Mouse (Mus musculus) midbrain, embryonic 15.5 days (tissue): ENCODE measurements around the gene C1qtnf3. TPM values are rescaled to one million over a fixed set of nuclear protein-coding genes. Genes with fewer than 3 reads are reported as not detected.

Source experiments
- ATAC-seq: fragments of 200-750 bp; cut with Nextera tagmentation; replicated peaks from 2 replicates; pipeline ENCODE4 v1.8.0; 2017; ENCODE audit warnings: moderate TSS enrichment
- H3K27ac ChIP-seq: fragments of 300-500 bp; sonication (generic); 2 replicates; pipeline ENCODE4 v1.5.1; 2015; ENCODE audit warnings: mild to moderate bottlenecking, inconsistent platforms
- H3K27me3 ChIP-seq: fragments of 300-500 bp; sonication (generic); replicated peaks from 2 replicates; pipeline ENCODE4 v1.6.1; 2015; ENCODE audit warnings: inconsistent platforms
- H3K36me3 ChIP-seq: fragments of 300-500 bp; sonication (generic); replicated peaks from 2 replicates; pipeline ENCODE4 v1.6.1; 2015; ENCODE audit warnings: inconsistent platforms
- H3K4me1 ChIP-seq: fragments of 300-500 bp; sonication (generic); 2 replicates; pipeline ENCODE4 v1.6.1; 2015; ENCODE audit warnings: inconsistent platforms
- H3K4me2 ChIP-seq: fragments of 300-500 bp; sonication (generic); 2 replicates; pipeline ENCODE4 v1.6.1; 2015; ENCODE audit warnings: inconsistent platforms, mild to moderate bottlenecking, moderate library complexity
- H3K4me3 ChIP-seq: fragments of 300-500 bp; sonication (generic); 2 replicates; pipeline ENCODE4 v1.5.1; 2015; ENCODE audit warnings: mild to moderate bottlenecking, inconsistent platforms
- H3K9ac ChIP-seq: fragments of 300-500 bp; sonication (generic); 2 replicates; pipeline ENCODE4 v1.6.1; 2015; ENCODE audit warnings: mild to moderate bottlenecking, inconsistent platforms
- H3K9me3 ChIP-seq: fragments of 300-500 bp; sonication (generic); 2 replicates; pipeline ENCODE4 v1.6.1; 2016; ENCODE audit warnings: inconsistent platforms
- WGBS: fragments of 180-500 bp; shearing (Covaris S2); methylation state at CpG from one replicate; pipeline ENCODE4 v1.1.7; 2015; ENCODE audit warnings: mixed read lengths; 5-methylcytosine and 5-hydroxymethylcytosine counted together
- polyA plus RNA-seq: library from polyadenylated mRNA; unstranded; fragments of >200 nt; fragmentation: Nextera tagmentation; extraction: Ambion mirVana; gene quantifications from 2 replicates; pipeline ENCODE4 v1.2.1, GENCODE M21; 2015

The C1qtnf3 gene
- polyA plus RNA-seq, 1 experiment from 2014 or later: 0.93 TPM

GRCm38 (mm10) chr15:11004646-11005045 lies 52.5 kb downstream of the C1qtnf3 start:
- no peak overlapping the region for H3K27ac ChIP-seq
- H3K4me3 ChIP-seq: no peak overlapping the region
- no peaks in the 10 kb centered on the region for H3K27me3 ChIP-seq
- ATAC-seq: no peak
- H3K4me1 ChIP-seq: no peaks in the 10 kb centered on the region
- H3K36me3 ChIP-seq: no peaks in the 10 kb centered on the region
- no peaks in the 10 kb centered on the region for H3K9me3 ChIP-seq
- H3K9ac ChIP-seq: no peak overlapping the region
- no peak overlapping the region for H3K4me2 ChIP-seq
- 89% methylated on average over 6 of the region's 6 CpGs for WGBS

DNA sequence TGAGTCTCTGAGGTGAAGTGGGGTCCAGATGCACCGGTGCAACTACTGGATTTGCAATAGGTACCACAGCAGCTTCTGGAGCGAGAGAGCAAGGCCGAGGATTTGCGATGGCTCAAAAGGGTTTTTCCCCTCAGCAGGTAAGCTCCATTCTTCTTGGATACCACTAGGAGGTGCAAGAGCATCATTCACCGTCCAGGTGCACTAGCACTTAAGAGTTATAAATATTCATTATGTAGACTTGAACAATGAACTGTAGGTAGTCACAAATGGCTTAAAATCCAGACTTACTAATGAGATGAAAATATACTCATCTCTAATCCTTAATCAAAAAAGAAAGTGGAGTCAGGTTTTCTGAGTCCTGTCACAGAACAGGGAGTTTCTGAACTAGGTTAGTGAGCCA lies 56.6 kb downstream of the C1qtnf3 start:
- ATAC-seq: no peak
- Histone ChIP-seq H3K4me1 (no peaks in the 10 kb centered on the region), H3K27ac (no peak overlapping the region), H3K9ac (no peak overlapping the region), H3K27me3 (no peaks in the 10 kb centered on the region), H3K9me3 (no peaks in the 10 kb centered on the region), H3K36me3 (no peaks in the 10 kb centered on the region), H3K4me3 (no peak overlapping the region), H3K4me2 (no peak overlapping the region)
- 29% methylated on average over 5 of the region's 5 CpGs for WGBS

DNA sequence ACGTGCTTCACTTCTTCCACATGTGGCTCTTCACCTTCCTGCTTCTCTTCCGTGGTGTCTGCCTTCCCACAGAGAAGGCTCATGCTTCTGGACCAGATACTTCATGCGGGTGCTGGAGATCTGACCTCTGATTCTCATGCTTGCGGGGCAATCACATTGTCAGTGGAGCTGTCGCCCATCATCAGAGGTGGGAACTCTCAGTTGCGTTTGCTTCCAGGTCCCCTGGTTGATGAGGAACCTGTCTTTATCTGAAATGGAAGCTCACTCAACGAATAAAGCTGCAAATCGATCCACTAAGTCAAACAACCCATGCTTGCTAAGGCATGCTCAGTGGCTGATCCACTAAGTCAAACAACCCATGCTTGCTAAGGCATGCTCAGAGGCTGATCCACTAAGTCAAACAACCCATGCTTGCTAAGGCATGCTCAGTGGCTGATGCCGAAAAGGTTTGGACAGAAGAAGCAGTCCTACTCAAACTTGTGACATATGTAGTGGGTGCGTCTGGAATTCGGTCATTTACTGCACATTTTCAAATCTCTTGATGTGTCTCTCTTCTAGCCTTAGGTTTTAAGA lies 58.9 kb downstream of the C1qtnf3 start:
- no peaks in the 10 kb centered on the region for H3K36me3 ChIP-seq
- no peak for ATAC-seq
- no peak overlapping the region for H3K27ac ChIP-seq
- H3K4me3 ChIP-seq: no peak overlapping the region
- 94% methylated on average over 11 of the region's 11 CpGs for WGBS
- H3K9me3 ChIP-seq: no peaks in the 10 kb centered on the region
- no peaks in the 10 kb centered on the region for H3K27me3 ChIP-seq
- H3K4me2 ChIP-seq: no peak overlapping the region
- no peak overlapping the region for H3K9ac ChIP-seq
- H3K4me1 ChIP-seq: no peaks in the 10 kb centered on the region

DNA sequence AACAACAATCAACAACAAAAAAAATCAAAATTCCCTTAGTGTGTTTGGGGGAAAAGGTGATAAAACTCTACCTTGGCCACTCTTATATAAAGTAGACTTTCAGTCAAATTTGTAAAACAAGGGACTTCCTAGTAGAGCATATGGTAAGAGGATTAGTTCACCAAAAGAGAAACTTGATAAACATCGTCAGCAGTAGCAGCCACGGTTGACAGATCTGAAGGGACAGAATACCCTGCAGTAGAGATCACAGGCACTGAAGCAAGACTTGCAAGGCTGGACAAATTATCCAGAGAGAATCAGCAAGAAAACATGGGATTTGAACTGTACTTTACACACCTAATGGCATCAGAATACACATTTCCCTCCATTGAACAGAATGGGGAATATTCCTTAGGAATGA lies 62.8 kb downstream of the C1qtnf3 start:
- Histone ChIP-seq H3K4me1 (no peaks in the 10 kb centered on the region), H3K4me2 (no peak overlapping the region), H3K27ac (no peak overlapping the region), H3K36me3 (no peaks in the 10 kb centered on the region), H3K27me3 (no peaks in the 10 kb centered on the region), H3K4me3 (no peak overlapping the region), H3K9me3 (no peaks in the 10 kb centered on the region), H3K9ac (no peak overlapping the region)
- no peak for ATAC-seq
- 26% methylated on average over 2 of the region's 2 CpGs for WGBS

DNA sequence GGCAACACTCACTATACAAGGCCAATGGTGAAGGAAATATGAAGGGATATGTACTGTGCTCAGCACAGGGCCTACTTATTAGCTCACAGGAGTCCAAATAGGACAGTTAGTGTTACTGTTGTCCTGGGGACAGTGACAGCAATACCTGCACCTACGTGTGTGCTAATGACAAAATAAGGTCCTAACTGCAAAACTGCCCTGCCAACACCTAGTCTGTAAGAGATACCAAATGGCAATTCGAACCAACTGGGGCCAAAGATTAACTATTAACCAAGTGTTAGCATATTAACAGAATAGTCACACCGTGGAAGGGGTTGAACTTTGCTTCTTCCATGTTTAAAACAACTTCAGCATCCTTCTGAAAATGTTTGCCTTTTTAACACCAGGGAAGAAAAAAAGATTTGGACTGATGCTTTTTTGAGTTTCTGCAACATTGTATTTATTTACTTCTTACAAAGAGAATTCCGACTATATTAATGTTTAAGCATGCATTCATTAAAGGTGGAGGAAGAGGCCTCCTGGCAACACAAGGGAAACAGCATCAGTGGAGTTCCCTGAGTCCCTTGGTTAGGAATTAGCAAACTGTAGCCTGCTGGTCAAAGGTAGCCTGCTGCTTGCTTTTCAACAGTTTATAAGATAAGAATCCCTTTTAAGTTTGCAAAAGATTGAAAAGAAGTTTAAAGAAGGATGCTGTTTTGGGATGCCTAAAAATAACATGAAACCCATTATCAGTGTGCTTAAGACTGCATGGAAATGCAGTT lies 74.8 kb downstream of the C1qtnf3 start:
- no peak overlapping the region for H3K4me3 ChIP-seq
- 77% methylated on average over 4 of the region's 4 CpGs for WGBS
- no peak for ATAC-seq

More for the DNA sequence above, 74.8 kb downstream of the C1qtnf3 start:
- no peaks in the 10 kb centered on the region for H3K9me3 ChIP-seq
- no peak overlapping the region for H3K27ac ChIP-seq
- no peaks in the 10 kb centered on the region for H3K4me1 ChIP-seq
- H3K27me3 ChIP-seq: no peaks in the 10 kb centered on the region
- no peak overlapping the region for H3K4me2 ChIP-seq
- H3K36me3 ChIP-seq: no peaks in the 10 kb centered on the region
- H3K9ac ChIP-seq: no peak overlapping the region

Other genes with a start within 250 kb of the C1qtnf3 start
- gene Rai14, start 237.7 kb upstream of the C1qtnf3 start, polyA plus RNA-seq: 14.0 and 14.5 TPM in 2 replicates
- gene Amacr, start 29.4 kb downstream of the C1qtnf3 start, polyA plus RNA-seq: 11.4 and 13.8 TPM in 2 replicates
- 0.06 and 0.18 TPM in 2 replicates for gene Slc45a2, start 48.4 kb downstream of the C1qtnf3 start, polyA plus RNA-seq
- 2.6 and 3.0 TPM in 2 replicates for gene Rxfp3, start 85.7 kb downstream of the C1qtnf3 start, polyA plus RNA-seq
- 1.8 and 2.2 TPM in 2 replicates for gene Adamts12, start 112.5 kb downstream of the C1qtnf3 start, polyA plus RNA-seq